Mouse (Mus musculus): Measurements from ENCODE around the gene Acbd5. TPM values are rescaled to one million over a fixed set of nuclear protein-coding genes. Genes with fewer than 3 reads are reported as not detected.

Gene Acbd5
- 36.5 and 38.8 TPM in 2 replicates for polyA plus RNA-seq (2016; fragmentation: Nextera tagmentation; extraction: Ambion mirVana)

GRCm38 (mm10) chr2:23067552-23068369 is at the start of gene Acbd5:
TSS of gene Acbd5 (plus strand) at chr2:23068167.
- Histone ChIP-seq H3K9me3 (no peaks in the 10 kb centered on the region), H3K4me3 (peak within 1 kb of the TSS; percentile 84), H3K27ac (peak within 1 kb of the TSS; percentile 94), H3K27me3 (ENCODE audit: insufficient read depth, poor library complexity, severe bottlenecking) (no peaks in the 10 kb centered on the region), H3K36me3 (peaks cover 4% of the 10 kb centered on the region; the same call in 1 of the 2 replicates), H3K4me1 (replicated peaks) (peaks cover 9% of the 10 kb centered on the region; the same call in 1 of the 2 replicates)
- DNase-seq (ENCODE audit: low spot score) = peak; percentile 93
- WGBS = 3% methylated on average over 34 of the region's 34 CpGs

- H3K27ac ChIP-seq = no peak overlapping the region
- H3K27me3 ChIP-seq (ENCODE audit: insufficient read depth, poor library complexity, severe bottlenecking) = no peaks in the 10 kb centered on the region
- no peak for DNase-seq (ENCODE audit: low spot score)
- H3K4me1 ChIP-seq (replicated peaks) = 0 out of 2 replicates have a peak, but pooled peaks cover 4% of the 10 kb centered on the region
- H3K9me3 ChIP-seq = no peaks in the 10 kb centered on the region
- no peak overlapping the region for H3K4me3 ChIP-seq
- peaks cover 7% of the 10 kb centered on the region for H3K36me3 ChIP-seq
- 91% methylated on average over 2 of the region's 2 CpGs for whole genome bisulfite sequencing
These were observed 48.8 kb upstream of the Acbd5 start for GRCm38 (mm10) chr2:23019170-23019569.

GRCm38 (mm10) chr2:23021320-23021719 is 46.6 kb upstream of the Acbd5 start:
- no peak for DNase-seq (ENCODE audit: low spot score)

GRCm38 (mm10) chr2:23021721-23022120 is 46.2 kb upstream of the Acbd5 start:
- WGBS = 75% methylated on average over 4 of the region's 4 CpGs
- H3K9me3 ChIP-seq = no peaks in the 10 kb centered on the region
- H3K27ac ChIP-seq = no peak overlapping the region
- no peaks in the 10 kb centered on the region for H3K4me1 ChIP-seq (replicated peaks)
- H3K36me3 ChIP-seq = peaks cover 7% of the 10 kb centered on the region
- H3K4me3 ChIP-seq = no peak overlapping the region
- H3K27me3 ChIP-seq (ENCODE audit: insufficient read depth, poor library complexity, severe bottlenecking) = no peaks in the 10 kb centered on the region
- DNase-seq (ENCODE audit: low spot score) = no peak

More at GRCm38 (mm10) chr2:23021320-23021719, 46.6 kb upstream of the Acbd5 start:
- Histone ChIP-seq H3K27ac (no peak overlapping the region), H3K9me3 (no peaks in the 10 kb centered on the region), H3K4me3 (no peak overlapping the region), H3K36me3 (peaks cover 7% of the 10 kb centered on the region), H3K4me1 (replicated peaks) (no peaks in the 10 kb centered on the region), H3K27me3 (ENCODE audit: insufficient read depth, poor library complexity, severe bottlenecking) (no peaks in the 10 kb centered on the region)
- WGBS = 92% methylated on average over 4 of the region's 4 CpGs

GRCm38 (mm10) chr2:23023023-23023422 is 44.9 kb upstream of the Acbd5 start:
- no peaks in the 10 kb centered on the region for H3K4me1 ChIP-seq (replicated peaks)
- no peak for DNase-seq (ENCODE audit: low spot score)
- WGBS = 87% methylated on average over 3 of the region's 3 CpGs
- no peaks in the 10 kb centered on the region for H3K9me3 ChIP-seq
- H3K27ac ChIP-seq = no peak overlapping the region
- peaks cover 7% of the 10 kb centered on the region for H3K36me3 ChIP-seq
- H3K4me3 ChIP-seq = no peak overlapping the region
- no peaks in the 10 kb centered on the region for H3K27me3 ChIP-seq (ENCODE audit: insufficient read depth, poor library complexity, severe bottlenecking)

DNA sequence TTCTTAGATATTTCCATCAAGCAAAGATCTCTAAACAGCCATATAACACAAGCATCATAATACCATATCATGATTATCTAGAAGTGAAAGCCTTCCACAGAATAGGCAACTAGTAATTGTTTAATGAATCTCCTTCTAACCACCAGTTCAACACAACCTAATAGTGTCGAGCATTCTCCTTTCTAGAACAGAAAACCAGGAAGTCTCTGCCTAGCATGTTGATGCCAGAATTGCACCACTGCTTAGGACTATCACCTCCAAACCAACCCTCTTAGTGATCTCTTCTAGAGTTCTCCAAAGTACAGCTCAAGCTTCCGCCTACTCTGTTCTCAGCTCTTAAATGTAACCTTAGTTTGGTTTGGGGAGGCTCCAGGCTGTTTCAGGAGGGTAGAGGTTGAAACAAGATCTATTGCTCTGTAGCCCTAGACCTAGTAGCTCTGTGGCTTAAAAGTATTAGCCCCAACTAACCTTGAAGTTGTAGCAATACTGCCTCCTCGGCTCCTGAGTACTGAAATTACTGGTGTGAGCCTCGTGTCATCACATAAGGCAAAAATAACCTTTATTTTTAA is 44.2 kb upstream of the Acbd5 start:
- no peak for DNase-seq (ENCODE audit: low spot score)
- H3K4me3 ChIP-seq = no peak overlapping the region

DNA sequence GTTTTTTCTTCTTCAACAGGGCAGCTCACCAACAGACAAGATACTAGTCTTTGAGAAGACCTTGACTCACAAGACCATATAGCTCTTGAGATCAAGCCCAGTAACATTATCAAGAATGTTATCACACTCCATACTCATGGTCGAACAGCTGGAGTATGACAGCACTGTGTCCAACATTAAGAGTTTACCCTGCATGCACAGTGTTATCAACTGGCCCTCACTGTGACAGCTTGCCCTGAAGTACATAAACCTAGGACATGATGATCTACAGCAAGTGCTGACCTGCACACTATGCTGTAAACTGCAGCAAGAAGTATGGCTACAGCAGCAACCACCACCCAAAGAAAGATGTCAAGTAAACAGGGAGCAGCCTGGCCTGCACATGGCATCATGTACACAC is 41.6 kb upstream of the Acbd5 start:
- no peak for DNase-seq (ENCODE audit: low spot score)
- Histone ChIP-seq H3K4me3 (no peak overlapping the region), H3K9me3 (peaks cover 4% of the 10 kb centered on the region; the same call in 1 of the 2 replicates), H3K36me3 (peaks cover 17% of the 10 kb centered on the region), H3K4me1 (replicated peaks) (no peaks in the 10 kb centered on the region), H3K27ac (no peak overlapping the region), H3K27me3 (ENCODE audit: insufficient read depth, poor library complexity, severe bottlenecking) (no peaks in the 10 kb centered on the region)
- 88% methylated on average over 1 of the region's 1 CpGs for WGBS

More for the DNA sequence above, 44.2 kb upstream of the Acbd5 start:
- Histone ChIP-seq H3K4me1 (replicated peaks) (no peaks in the 10 kb centered on the region), H3K9me3 (no peaks in the 10 kb centered on the region), H3K36me3 (peaks cover 7% of the 10 kb centered on the region), H3K27me3 (ENCODE audit: insufficient read depth, poor library complexity, severe bottlenecking) (no peaks in the 10 kb centered on the region), H3K27ac (no peak overlapping the region)
- 92% methylated on average over 4 of the region's 4 CpGs for WGBS

DNA sequence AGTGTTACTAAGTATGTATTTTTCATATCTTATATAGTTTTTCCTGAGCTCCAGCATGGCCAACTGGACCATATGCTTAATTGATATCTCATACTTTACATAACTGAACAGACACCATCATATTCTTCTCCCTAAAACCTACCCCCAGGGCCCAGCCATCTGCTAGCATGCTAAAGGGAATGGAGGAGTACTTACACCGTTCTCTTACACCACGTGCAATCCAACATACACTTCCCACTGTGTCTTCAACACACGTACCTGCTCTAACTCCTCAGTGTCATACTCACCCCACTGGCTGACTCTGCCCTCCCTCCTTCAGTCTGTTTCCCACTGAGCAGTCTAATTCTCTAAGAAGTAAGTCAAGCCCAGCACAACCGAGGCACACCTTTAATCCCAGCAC is 39.1 kb upstream of the Acbd5 start:
- no peak for DNase-seq (ENCODE audit: low spot score)
- Histone ChIP-seq H3K9me3 (peaks cover 4% of the 10 kb centered on the region; the same call in 1 of the 2 replicates), H3K36me3 (peaks cover 17% of the 10 kb centered on the region), H3K4me1 (replicated peaks) (no peaks in the 10 kb centered on the region), H3K27ac (no peak overlapping the region), H3K4me3 (no peak overlapping the region), H3K27me3 (ENCODE audit: insufficient read depth, poor library complexity, severe bottlenecking) (no peaks in the 10 kb centered on the region)
- 86% methylated on average over 4 of the region's 4 CpGs for WGBS

DNA sequence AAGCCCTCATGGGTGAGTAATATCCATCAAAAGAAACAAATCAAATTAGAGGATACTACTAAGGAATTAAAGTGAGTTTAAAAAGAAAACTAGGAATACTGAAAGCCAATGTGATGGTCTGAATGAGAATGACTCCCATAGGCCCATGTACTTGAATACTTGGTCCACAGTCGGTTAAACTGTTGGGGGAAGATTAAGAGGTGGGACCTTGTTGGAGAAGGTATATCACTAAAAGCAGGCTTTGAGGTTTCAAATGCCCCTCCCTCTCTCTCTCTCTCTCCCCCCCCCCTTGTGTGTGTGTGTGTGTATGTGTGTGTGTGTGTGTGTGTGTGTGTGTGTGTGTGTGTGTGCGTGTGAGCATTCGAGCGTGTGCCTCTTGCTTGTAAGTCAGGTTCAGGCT is 37.3 kb upstream of the Acbd5 start:
- no peak for DNase-seq (ENCODE audit: low spot score)

DNA sequence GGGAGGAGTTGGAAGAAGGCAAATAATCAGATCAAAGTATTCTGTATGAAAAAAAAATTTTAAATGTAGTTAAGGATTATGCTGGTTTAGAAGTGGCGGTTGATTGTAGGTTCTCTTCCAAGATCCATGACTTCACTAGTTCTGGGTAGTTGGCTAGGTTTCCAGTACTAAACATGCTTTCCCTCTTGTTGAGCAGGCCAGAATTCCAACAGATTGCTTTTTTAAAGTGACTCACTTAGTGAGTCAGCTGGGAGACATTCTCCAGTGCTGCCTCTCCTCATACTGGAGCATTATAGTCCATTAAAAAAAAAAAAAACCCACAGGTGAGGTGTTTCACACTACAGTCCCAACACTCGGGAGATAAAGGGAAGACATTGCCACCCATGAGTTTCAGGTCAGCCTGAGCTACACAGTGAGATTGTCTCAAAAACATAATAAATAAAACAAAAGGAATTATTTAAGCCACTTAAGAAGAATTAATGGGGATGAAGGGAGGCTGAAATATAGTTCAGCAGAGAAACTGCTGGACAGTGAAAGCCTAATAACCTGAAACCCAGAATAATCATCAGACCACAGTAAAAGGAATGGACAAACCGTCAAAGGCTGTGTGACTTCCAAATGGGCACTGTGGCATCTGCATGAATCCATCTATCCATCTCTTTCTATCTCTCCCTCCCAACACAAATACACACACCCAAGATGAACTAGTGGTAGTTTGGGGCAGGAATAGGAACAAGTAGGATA is 33.1 kb upstream of the Acbd5 start:
- 90% methylated on average over 3 of the region's 3 CpGs for WGBS
- DNase-seq (ENCODE audit: low spot score) = no peak
- H3K36me3 ChIP-seq = peaks cover 13% of the 10 kb centered on the region

More for the DNA sequence above, 37.3 kb upstream of the Acbd5 start:
- Histone ChIP-seq H3K9me3 (peaks cover 4% of the 10 kb centered on the region; the same call in 1 of the 2 replicates), H3K36me3 (peaks cover 17% of the 10 kb centered on the region), H3K4me3 (no peak overlapping the region), H3K4me1 (replicated peaks) (no peaks in the 10 kb centered on the region), H3K27ac (no peak overlapping the region), H3K27me3 (ENCODE audit: insufficient read depth, poor library complexity, severe bottlenecking) (no peaks in the 10 kb centered on the region)
- 100% methylated on average over 3 of the region's 4 CpGs for WGBS

DNA sequence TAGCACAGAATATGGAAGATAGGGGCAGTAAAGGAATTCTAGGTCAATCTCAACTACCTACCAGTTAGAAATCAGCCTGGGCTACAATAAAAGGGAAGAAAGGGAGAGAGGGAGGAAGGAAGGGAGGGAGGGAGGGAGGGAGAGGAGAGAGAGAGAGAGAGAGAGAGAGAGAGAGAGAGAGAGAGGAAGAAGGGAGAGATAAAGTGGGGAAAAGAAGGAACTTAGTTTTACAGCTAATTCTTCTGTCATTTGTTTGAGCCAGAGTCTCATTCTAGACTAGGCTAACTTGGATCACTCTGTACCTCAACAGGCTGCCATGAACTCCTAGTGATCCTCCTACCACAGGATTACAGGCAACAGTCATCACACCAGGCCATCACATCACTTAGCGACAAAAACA is 32.5 kb upstream of the Acbd5 start:
- Histone ChIP-seq H3K36me3 (peaks cover 7% of the 10 kb centered on the region), H3K9me3 (no peaks in the 10 kb centered on the region), H3K27me3 (ENCODE audit: insufficient read depth, poor library complexity, severe bottlenecking) (no peaks in the 10 kb centered on the region), H3K27ac (no peak overlapping the region), H3K4me1 (replicated peaks) (peaks cover 20% of the 10 kb centered on the region), H3K4me3 (no peak overlapping the region)
- 100% methylated on average over 1 of the region's 1 CpGs for WGBS
- no peak for DNase-seq (ENCODE audit: low spot score)

More for the DNA sequence above, 33.1 kb upstream of the Acbd5 start:
- Histone ChIP-seq H3K4me3 (no peak overlapping the region), H3K9me3 (peaks cover 2% of the 10 kb centered on the region; the same call in 1 of the 2 replicates), H3K27ac (no peak overlapping the region), H3K27me3 (ENCODE audit: insufficient read depth, poor library complexity, severe bottlenecking) (no peaks in the 10 kb centered on the region), H3K4me1 (replicated peaks) (peaks cover 20% of the 10 kb centered on the region)

GRCm38 (mm10) chr2:23039082-23040000 is 28.6 kb upstream of the Acbd5 start:
- DNase-seq (ENCODE audit: low spot score) = no peak
- H3K4me1 ChIP-seq (replicated peaks) = peaks cover 20% of the 10 kb centered on the region
- no peaks in the 10 kb centered on the region for H3K36me3 ChIP-seq
- H3K9me3 ChIP-seq = no peaks in the 10 kb centered on the region
- H3K4me3 ChIP-seq = peak overlapping the region; percentile 97
- no peaks in the 10 kb centered on the region for H3K27me3 ChIP-seq (ENCODE audit: insufficient read depth, poor library complexity, severe bottlenecking)
- peak overlapping the region; percentile 96 for H3K27ac ChIP-seq
- WGBS = under 1% methylated on average over 59 of the region's 59 CpGs

Data from hindbrain, embryonic 10.5 days (tissue).